Mouse (Mus musculus) right cerebral cortex, postnatal 14 days (tissue): ENCODE measurements around the gene Ptrhd1.

Source experiments
- DNase-seq: peaks from one replicate; pipeline ENCODE4 v3.0.0; 2022

Ptrhd1 gene

DNA sequence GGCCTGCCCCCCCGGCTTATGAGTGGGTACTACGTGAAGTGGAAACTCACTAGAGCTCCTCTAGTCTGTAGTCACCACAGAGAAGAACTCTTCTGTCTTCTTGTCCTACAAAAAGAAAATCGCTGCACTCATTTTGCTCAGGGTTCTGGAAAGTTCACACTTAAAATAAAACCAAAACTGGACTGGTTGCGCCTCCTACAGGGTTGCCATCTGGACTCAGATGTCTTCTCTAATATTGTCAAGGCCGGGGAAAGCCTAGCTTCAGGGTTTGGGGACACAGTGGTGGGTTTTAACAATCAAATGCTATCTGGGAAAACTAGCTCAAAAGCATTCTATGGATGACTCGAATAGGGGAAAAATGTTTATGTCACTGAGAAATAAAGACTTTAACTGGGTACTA, 16.0 kb downstream of the Ptrhd1 start:
- DNase-seq: no peak

DNA sequence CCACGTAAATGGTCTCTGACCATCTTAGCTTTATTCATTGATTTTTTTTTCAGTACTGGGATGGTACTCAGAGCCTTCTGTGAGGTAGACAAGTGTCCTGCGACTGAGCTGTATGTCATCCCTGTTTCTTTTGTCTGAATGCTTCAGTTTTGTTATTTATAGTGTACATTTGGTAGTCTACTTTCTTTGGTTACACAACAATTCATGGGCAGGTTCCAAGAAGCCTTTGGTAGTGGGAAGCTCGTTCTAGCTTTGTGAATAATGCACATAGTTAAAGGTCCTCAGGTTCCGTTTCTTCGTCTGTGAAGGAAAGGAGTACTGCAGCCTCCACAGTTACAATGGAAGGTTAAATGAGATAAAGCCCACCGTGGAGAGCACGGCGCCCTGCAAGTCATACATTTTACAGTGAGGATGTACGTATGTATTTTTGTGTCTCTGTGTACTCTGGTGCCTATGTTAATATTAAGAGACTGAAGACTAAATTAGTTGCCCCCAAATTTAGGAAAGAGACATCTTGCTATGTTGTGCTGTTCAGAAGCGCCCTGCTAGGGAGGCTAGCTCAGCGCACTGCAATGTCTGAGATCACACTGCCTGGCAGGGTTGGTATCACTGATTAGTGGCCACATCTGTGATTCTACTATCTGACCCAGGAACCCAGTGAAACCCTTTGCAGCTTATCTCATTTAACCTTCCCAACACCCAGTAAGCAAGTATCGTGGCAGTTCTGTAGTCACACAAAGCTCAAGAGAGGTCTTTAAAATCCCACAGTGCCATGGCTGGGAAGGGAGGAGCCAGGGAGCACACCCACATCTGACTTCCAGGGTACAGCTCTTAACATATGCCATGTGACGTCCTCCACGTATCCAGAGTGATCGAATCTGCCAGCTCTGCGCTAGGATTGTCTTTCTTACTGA, 19.2 kb downstream of the Ptrhd1 start:
- no peak for DNase-seq

- no peak for DNase-seq
Measured at GRCm38 (mm10) chr12:4267765-4268164, 33.9 kb downstream of the Ptrhd1 start.

GRCm38 (mm10) chr12:4271078-4271477, 37.3 kb downstream of the Ptrhd1 start:
- DNase-seq: no peak

DNA sequence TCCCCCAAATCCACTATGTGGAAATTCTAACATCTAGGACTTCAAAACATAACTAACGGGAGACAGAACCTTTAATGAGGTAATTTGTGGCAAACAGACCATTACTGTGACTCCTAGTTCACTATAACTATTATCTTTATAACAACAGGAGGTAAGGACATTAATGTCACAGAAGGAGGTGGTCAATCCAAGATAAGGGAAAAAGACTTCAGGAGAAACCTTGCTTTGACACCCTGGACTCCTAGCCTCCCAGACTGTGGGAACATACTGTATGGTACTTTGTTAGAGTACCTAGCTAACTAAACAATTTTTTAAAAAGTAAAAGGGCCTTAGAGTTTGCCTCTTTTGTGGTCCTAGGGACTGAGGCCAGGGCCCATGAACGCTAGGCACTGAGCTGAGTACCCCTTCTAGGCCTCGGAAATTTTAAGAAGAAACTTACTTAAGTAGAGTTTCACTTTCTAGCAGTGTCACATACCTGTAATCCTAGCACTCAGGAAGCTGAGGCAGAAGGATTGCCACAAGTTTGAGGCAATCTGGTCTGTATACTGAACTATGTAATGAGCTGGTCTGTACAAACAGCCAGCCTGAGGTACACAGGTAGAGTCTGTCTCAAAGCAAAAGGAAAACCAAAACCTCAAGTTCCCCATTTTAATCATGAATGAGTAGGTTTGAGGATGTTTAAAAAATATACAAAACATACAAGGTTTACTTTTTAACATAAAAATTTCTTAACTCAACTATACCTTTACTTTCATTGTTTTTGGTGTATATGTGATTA, 45.3 kb downstream of the Ptrhd1 start:
- no peak for DNase-seq

DNA sequence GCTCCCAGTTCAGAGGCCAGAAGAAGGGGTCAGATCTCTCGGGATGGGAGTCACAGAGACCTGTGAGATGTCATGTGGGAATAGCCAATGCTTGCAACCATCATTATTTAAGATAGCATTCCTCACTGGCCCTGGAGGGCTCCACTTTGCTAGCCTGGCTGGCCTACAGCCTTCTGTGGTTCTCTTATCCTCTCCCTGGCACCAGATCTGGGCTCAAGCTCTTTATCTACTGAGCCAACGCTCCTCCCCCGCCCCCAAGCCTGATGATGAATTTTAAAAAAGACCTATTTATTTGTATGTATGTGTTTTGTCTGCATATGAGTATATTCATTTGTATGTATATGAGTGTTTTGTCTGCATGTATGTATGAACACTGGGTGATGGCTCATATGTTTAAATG, 46.1 kb downstream of the Ptrhd1 start:
- no peak for DNase-seq

DNA sequence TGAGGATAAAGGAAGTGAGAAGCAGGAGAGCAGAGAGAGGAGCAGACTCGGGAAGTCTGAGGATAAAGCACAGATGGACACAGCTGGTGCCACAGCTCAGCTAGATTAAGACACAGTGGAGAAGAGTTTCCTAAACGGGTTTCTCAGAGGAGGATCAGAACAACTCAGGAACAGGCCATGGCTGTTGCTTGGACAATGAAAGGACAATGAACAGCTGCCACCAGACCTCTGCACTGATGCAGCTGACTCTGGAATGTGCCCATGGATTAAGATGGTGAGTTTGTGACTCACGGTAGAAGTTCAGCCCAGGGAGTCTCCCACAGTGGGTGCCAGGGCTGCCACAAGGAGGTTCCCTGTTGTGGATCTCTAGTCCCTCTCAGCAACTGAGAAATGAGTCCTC, 51.4 kb downstream of the Ptrhd1 start:
- DNase-seq: no peak
